Comparison of ENCODE assay signal across 26 mouse cellular contexts in the genomic region with DNA sequence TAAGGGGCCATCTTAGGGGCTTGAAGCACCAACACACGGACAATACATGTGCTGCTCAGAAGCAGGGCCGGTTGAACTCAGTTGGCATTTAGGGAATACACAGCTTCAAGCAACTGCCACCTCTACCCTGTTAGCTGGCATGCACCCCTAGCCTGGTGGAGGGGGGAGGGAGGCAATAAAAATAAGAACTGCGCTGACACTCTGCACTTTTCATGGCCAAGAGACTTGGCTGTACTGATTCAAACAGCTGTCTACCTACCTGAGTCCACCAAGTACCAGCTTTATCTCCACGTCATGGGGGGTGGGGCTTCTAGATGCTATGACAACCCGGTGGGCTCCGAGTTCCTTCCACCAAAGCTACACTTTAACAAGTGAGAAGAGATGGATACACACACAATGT. TPM values are rescaled to one million over a fixed set of nuclear protein-coding genes. Genes with fewer than 3 reads are reported as not detected.
A peak's percentile ranks its signal among the peaks of the same experiment; 100 is the strongest.
DNase-seq lines count a peak whose midpoint lies in the region; ATAC-seq and TF ChIP-seq lines count a peak whose summit lies in the region.
"Had no signal": no experiment of that assay in that cellular context is flagged by ENCODE, and none has a peak within 500 bp of the region (broad histone marks: within the 10 kb centered on the region; RNA-seq: fewer than 3 reads in every experiment).

No protein-coding gene starts in this region.

- peaks cover 35% of the 10 kb centered on the region for H3K4me1 ChIP-seq in midbrain, embryonic 10.5 days
- H3K4me1 ChIP-seq in midbrain, postnatal 0 days (ENCODE audit: insufficient read depth, low read length) = peaks cover 3% of the 10 kb centered on the region; the same call in 1 of the 2 replicates

- H3K27ac ChIP-seq in gastrocnemius, adult 2 months = peak overlapping the region; percentile 91
- 0 out of 2 replicates have a peak overlapping the region, but pooled peaks have one; percentile 23 for H3K27ac ChIP-seq in midbrain, embryonic 10.5 days (replicated peaks)
- no peak overlapping the region for H3K27ac ChIP-seq in midbrain, postnatal 0 days (ENCODE audit: low read depth, low read length)
- H3K27ac ChIP-seq: embryonic facial prominence, embryonic 10.5 days; embryonic facial prominence, embryonic 13.5 days; heart, embryonic 15.5 days; hindbrain, embryonic 14.5 days; hindbrain, postnatal 0 days had no signal

- no peak overlapping the region for H3K4me2 ChIP-seq in midbrain, postnatal 0 days (ENCODE audit: low read depth, low read length, poor library complexity, severe bottlenecking)
- H3K4me2 ChIP-seq: embryonic facial prominence, embryonic 13.5 days; heart, embryonic 12.5 days; heart, embryonic 15.5 days; hindbrain, embryonic 14.5 days had no signal

- no peak overlapping the region for H3K9ac ChIP-seq in midbrain, postnatal 0 days (replicated peaks; ENCODE audit: low read length, poor library complexity, severe bottlenecking)
- H3K9ac ChIP-seq: embryonic facial prominence, embryonic 13.5 days; forebrain, postnatal 0 days; heart, embryonic 12.5 days; heart, embryonic 15.5 days; hindbrain, embryonic 14.5 days had no signal

- WGBS in midbrain, embryonic 10.5 days = 78% methylated on average over 6 of the region's 6 CpGs
- 77% methylated on average over 6 of the region's 6 CpGs for WGBS in midbrain, postnatal 0 days

- TF ChIP-seq CTCF in gastrocnemius, adult 2 months (IDR thresholded peaks at IDR 0.05) = no peak
- TF ChIP-seq CTCF in midbrain, postnatal 0 days (IDR thresholded peaks at IDR 0.05) = no peak

- H3K36me3 ChIP-seq in midbrain, embryonic 10.5 days = no peaks in the 10 kb centered on the region
- H3K36me3 ChIP-seq in midbrain, postnatal 0 days (ENCODE audit: insufficient read depth, low read length) = no peaks in the 10 kb centered on the region
- H3K36me3 ChIP-seq: embryonic facial prominence, embryonic 10.5 days; embryonic facial prominence, embryonic 13.5 days; heart, embryonic 12.5 days; heart, embryonic 15.5 days had no signal

- ATAC-seq in midbrain, postnatal 0 days (ENCODE audit: low FRiP score) = no peak
- ATAC-seq: CD4-positive, CD25-positive, alpha-beta regulatory T cell, adult 4 months; forebrain, embryonic 14.5 days; forebrain, postnatal 0 days; hindbrain, postnatal 0 days; inflammation-experienced regulatory T-cells, adult 6 months; intestine, embryonic 16.5 days had no signal

- H3K4me3 ChIP-seq in gastrocnemius, adult 2 months = peak overlapping the region; percentile 47
- no peak overlapping the region for H3K4me3 ChIP-seq in midbrain, embryonic 10.5 days
- no peak overlapping the region for H3K4me3 ChIP-seq in midbrain, postnatal 0 days (ENCODE audit: low read depth, low read length)
- H3K4me3 ChIP-seq: embryonic facial prominence, embryonic 10.5 days; embryonic facial prominence, embryonic 13.5 days; erythroblast, embryonic 14.5 days; heart, embryonic 12.5 days; heart, embryonic 15.5 days had no signal

- no peaks in the 10 kb centered on the region for H3K9me3 ChIP-seq in midbrain, embryonic 10.5 days (replicated peaks)
- H3K9me3 ChIP-seq in midbrain, postnatal 0 days (ENCODE audit: low read length) = no peaks in the 10 kb centered on the region
- H3K9me3 ChIP-seq: embryonic facial prominence, embryonic 10.5 days; embryonic facial prominence, embryonic 13.5 days; heart, embryonic 12.5 days; heart, embryonic 15.5 days had no signal

- H3K27me3 ChIP-seq in midbrain, embryonic 10.5 days (ENCODE audit: low read depth, poor library complexity, severe bottlenecking) = no peaks in the 10 kb centered on the region
- no peaks in the 10 kb centered on the region for H3K27me3 ChIP-seq in midbrain, postnatal 0 days (ENCODE audit: insufficient read depth, low read length)
- H3K27me3 ChIP-seq: embryonic facial prominence, embryonic 13.5 days; heart, embryonic 12.5 days; heart, embryonic 15.5 days had no signal

- intact Hi-C loops in gastrocnemius, adult 2 months (cut with DNase I) = no loop called here
- intact Hi-C loops in gastrocnemius, postnatal 14 days (cut with DNase I; ENCODE audit: low total_unique reads) = no loop called here

- peak; percentile 84 for DNase-seq in gastrocnemius, adult 2 months
- no peak for DNase-seq in gastrocnemius, postnatal 10 days
- no peak for DNase-seq in midbrain, embryonic 10.5 days (ENCODE audit: low spot score)
- DNase-seq in midbrain, postnatal 0 days (ENCODE audit: low spot score) = no peak
- peak; percentile 63 to 74 for DNase-seq in gastrocnemius, adult 8-10 months (ENCODE audit: low spot score in 2 of 2)
- DNase-seq in gastrocnemius, postnatal 14 days = peak; percentile 53
- DNase-seq in spleen, postnatal 36 days (ENCODE audit: low spot score in 2 of 2) = no peak
- no peak for DNase-seq in c-Kit-positive CD71-positive TER-119-positive erythroid progenitor cells, embryonic 14.5 days (ENCODE audit: low spot score)
- DNase-seq: adrenal gland, adult 2 months; adrenal gland, postnatal 14 days; embryo, embryonic 11 days; forebrain, postnatal 0 days; heart, postnatal 14 days had no signal

RNA-seq across cellular contexts. Expression of a gene that starts 42.1 kb away (rescaled TPM):
- under 1 TPM; 0.39 to 0.69 TPM for total RNA-seq in gastrocnemius, adult 2 months (2021)
- total RNA-seq in gastrocnemius, postnatal 10 days (2021) = 1 to 10 TPM; 1.1 to 2.5 TPM
- polyA plus RNA-seq in midbrain, embryonic 10.5 days (2016; fragmentation: Nextera tagmentation; extraction: Ambion mirVana) = not detected in 2 replicates
- not detected in 2 replicates for total RNA-seq in midbrain, postnatal 0 days (2014; rRNA removed)
- 0.35 and 0.80 TPM in 2 replicates for polyA plus RNA-seq in midbrain, postnatal 0 days (2015; fragmentation: Nextera tagmentation; extraction: Ambion mirVana)
- 1 to 10 TPM in 2 of 4 experiments, not detected in 2; 1.3 to 1.7 TPM for total RNA-seq in gastrocnemius, adult 8-10 months (2022)
- total RNA-seq in gastrocnemius, postnatal 14 days (2021) = 1 to 10 TPM in 1 of 2 experiments, under 1 TPM in 1; 0.42 to 1.3 TPM
- total RNA-seq: heart, adult 8-10 months; heart, postnatal 14 days; hindbrain, postnatal 0 days; MEL had no signal
- polyA plus RNA-seq: CD4-positive, CD25-positive, alpha-beta regulatory T cell, adult 4 months; embryonic facial prominence, embryonic 10.5 days; erythroblast, embryonic 14.5 days; forebrain, embryonic 14.5 days; inflammation-experienced regulatory T-cells, adult 6 months had no signal

RNA-seq across cellular contexts. Expression of a gene that starts 42.7 kb away (rescaled TPM):
- total RNA-seq in gastrocnemius, adult 2 months (2021) = 10 to 100 TPM; 54.9 to 57.8 TPM
- 10 to 100 TPM; 47.6 to 51.0 TPM for total RNA-seq in gastrocnemius, postnatal 10 days (2021)
- 2.5 and 2.6 TPM in 2 replicates for polyA plus RNA-seq in midbrain, embryonic 10.5 days (2016; fragmentation: Nextera tagmentation; extraction: Ambion mirVana)
- 27.6 and 32.0 TPM in 2 replicates for total RNA-seq in midbrain, postnatal 0 days (2014; rRNA removed)
- 5.4 and 7.9 TPM in 2 replicates for polyA plus RNA-seq in midbrain, postnatal 0 days (2015; fragmentation: Nextera tagmentation; extraction: Ambion mirVana)
- 10 to 100 TPM; 50.1 to 62.0 (median 55.0) TPM for total RNA-seq in gastrocnemius, adult 8-10 months (2022)
- 10 to 100 TPM; 41.4 to 42.5 TPM for total RNA-seq in gastrocnemius, postnatal 14 days (2021)

Comparison
In these comparisons a context has a peak if more than half of its experiments do, and no peak if none do; other contexts are left out.
1. DNase-seq: peak in gastrocnemius, adult 2 months (single experiment), gastrocnemius, adult 8-10 months (2 of 2) and gastrocnemius, postnatal 14 days (single experiment); none in gastrocnemius, postnatal 10 days (single experiment), midbrain, embryonic 10.5 days (single experiment), midbrain, postnatal 0 days (single experiment), spleen, postnatal 36 days (0 of 2) and c-Kit-positive CD71-positive TER-119-positive erythroid progenitor cells, embryonic 14.5 days (single experiment).